Mouse (Mus musculus) heart, adult 8-10 months (tissue): ENCODE results near the gene Fos. TPM values are rescaled to one million over a fixed set of nuclear protein-coding genes. Genes with fewer than 3 reads are reported as not detected.
A peak's percentile ranks its signal among the peaks of the same experiment; 100 is the strongest.

ENCODE experiments used
- DNase-seq: peaks from one replicate; pipeline ENCODE4 v3.0.0; 2022; ENCODE audit warnings: low spot score
- total RNA-seq, 4 experiments: library from RNA; stranded (reverse); gene quantifications; 2 replicates each; pipeline ENCODE4 v1.2.4; 2022

Fos gene
- 10 to 100 TPM in 2 of 4 experiments, 1 to 10 TPM in 2; 2.4 to 26.4 (median 15.7) TPM for total RNA-seq

DNA sequence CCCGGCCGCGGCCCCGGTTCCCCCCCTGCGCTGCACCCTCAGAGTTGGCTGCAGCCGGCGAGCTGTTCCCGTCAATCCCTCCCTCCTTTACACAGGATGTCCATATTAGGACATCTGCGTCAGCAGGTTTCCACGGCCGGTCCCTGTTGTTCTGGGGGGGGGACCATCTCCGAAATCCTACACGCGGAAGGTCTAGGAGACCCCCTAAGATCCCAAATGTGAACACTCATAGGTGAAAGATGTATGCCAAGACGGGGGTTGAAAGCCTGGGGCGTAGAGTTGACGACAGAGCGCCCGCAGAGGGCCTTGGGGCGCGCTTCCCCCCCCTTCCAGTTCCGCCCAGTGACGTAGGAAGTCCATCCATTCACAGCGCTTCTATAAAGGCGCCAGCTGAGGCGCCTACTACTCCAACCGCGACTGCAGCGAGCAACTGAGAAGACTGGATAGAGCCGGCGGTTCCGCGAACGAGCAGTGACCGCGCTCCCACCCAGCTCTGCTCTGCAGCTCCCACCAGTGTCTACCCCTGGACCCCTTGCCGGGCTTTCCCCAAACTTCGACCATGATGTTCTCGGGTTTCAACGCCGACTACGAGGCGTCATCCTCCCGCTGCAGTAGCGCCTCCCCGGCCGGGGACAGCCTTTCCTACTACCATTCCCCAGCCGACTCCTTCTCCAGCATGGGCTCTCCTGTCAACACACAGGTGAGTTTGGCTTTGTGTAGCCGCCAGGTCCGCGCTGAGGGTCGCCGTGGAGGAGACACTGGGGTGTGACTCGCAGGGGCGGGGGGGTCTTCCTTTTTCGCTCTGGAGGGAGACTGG is at the start of gene Fos:
Gene Fos, plus strand, starts transcription at position 410 of the 817 bp plus-strand sequence.
- DNase-seq, result peak; percentile 92

DNA sequence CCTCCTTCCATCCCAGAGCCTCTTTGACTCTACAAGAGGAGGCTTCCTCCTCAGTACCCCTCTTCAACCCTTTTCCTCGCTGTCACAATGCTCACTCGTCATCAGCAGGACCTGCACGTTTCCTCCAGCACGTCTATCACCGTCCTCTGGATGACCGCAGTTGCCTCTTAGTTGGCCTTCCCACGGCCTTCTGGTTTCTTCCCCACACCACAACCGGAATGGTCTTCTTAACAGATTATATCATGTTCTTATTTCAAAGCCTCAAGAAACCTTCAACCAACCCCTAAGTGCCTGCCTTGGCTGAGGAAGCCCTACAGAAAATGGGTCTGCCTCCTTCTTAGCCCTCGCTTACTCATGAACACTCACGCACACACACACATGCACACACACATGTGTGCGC is 48.0 kb upstream of the Fos start:
- no peak for DNase-seq

DNA sequence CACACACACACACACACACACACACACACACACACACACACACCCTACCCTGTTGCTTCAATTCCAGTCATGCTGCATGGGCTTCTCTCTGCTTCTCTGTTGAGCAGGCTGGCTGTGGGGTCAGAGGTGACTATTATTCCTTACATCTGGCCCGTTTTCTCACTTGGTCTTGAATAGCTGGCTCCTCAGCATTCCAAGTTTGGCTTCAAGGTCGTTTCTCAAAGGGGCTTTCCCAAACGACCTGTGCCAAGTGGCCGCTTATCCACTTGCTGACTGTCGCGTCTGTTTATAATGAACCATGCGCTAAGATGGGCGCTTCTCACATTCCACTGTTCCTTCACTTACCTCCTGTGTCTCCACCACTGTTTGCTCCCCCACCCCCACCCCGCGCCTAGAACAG is 47.6 kb upstream of the Fos start:
- no peak for DNase-seq

DNA sequence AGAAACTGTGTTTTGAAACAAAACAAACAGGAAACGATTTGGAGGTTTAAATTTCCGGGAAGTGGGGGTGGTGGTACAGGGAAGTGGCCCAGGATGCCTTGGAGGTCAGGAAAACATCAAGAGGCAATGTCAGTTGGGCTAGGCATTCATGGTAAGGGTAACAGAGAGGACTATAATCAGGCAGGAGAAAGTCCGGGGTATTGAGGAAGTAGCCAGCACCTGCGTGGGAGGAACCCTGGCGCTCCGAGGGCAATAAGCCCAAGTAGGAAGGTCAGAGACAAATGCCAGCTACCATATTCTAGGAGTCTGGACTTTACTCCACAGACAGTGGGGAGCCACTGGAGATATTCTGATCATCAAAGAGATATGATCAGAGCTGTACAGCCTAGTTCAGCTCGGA is 45.9 kb upstream of the Fos start:
- DNase-seq, result no peak

DNA sequence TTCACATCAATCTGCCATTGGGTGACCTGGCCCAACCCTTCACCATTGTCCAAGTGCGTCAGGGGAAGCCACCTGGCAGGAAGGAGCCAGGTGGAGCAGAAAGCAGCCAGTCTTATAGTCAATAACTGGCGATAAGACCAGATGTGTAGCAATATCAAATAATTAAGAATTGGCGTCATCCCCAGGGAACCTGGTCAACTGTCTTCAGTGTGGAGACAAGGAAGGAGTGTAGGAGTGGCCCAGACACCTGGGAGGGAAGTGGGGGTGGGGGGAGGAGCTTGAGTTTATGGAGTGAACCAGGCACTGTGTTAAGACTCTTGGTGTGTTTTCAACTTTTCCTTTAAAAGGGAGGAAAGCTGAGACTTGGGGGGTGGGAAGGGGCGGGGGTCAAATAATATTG is 43.7 kb upstream of the Fos start:
- no peak for DNase-seq

DNA sequence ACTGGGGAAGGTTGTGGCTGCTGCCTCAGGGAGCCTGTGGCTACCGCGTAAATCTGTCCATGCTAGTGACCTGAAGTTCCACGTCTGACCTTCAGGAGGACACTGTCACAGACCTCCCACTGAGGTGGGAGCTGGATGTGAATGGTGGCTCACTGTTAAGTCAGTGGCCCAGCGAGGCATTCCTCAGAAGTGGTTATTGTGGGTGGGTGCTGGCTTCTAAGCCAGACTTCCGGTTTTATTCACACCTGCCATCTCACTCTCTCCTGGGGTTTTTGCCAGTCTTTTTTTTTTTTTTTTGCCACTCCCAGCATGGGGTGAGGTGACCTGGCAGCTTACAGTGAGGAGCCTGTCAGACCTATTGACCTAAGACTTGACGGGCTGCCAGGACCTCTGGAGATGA is 43.3 kb upstream of the Fos start:
- no peak for DNase-seq

DNA sequence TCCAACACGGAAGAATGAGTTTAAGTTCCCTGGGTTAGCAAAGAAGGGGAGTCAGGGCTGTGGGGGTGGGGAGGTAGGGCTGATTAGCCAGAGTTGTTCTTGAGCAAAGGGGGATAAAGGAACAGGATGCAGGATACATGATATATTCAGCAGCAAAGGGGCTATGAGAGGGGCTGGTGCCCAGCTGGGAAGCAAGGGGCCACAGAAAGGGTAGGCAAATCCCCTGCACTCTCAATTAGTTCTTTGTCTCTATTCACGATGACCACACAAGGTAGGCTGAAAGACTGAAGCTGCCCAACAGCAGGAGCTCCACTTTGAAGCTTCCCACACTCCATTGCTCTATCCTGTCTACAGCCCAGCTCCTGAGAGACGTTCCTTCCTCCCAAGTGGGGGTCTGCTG is 39.8 kb upstream of the Fos start:
- DNase-seq, result no peak

DNA sequence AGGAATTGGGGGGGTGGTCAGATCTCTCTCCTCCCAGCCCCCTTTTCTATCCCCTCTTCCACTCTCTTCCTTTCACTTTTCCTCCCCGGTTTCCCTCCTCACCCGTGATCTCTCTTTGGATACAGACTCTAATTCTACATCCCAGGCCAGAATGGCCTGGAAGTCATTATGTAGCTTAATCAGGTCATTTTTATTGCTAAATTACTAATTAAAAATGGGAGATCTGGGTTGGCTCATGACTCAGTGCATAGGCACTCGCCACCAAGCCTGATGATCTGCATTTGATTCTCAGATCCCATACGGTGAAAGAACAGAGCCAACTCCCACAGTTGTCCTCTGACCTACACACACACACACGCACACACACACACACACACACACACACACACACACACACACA is 39.2 kb upstream of the Fos start:
- DNase-seq, result no peak

DNA sequence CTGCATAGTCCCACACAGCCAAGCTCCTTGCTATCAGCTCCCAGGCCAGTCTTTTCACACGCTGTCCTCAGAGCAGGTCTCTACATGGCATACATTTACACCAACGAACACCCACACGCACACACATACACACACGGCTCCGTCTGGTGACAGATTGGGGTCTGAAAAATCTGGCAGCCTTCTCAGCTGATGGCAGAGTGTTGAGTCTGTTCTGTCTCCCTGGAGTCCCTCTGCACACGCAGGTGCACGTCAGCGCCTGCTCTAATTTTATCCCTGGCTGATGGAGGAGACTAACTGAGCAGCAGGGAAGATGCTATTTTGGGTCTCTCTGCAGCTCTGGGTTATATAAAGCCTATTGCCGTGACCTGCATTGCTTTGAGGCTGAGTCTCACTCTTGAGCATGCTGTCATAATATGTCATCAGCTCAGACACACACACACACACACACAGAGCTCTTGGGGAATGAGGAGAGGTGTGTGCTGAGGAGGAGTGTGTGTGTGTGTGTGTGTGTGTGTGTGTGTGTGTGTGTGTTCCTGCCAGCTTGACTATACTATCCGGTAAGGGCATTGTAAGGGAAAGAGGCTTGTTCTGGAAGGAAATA is 37.6 kb upstream of the Fos start:
- DNase-seq, result peak; percentile 70

DNA sequence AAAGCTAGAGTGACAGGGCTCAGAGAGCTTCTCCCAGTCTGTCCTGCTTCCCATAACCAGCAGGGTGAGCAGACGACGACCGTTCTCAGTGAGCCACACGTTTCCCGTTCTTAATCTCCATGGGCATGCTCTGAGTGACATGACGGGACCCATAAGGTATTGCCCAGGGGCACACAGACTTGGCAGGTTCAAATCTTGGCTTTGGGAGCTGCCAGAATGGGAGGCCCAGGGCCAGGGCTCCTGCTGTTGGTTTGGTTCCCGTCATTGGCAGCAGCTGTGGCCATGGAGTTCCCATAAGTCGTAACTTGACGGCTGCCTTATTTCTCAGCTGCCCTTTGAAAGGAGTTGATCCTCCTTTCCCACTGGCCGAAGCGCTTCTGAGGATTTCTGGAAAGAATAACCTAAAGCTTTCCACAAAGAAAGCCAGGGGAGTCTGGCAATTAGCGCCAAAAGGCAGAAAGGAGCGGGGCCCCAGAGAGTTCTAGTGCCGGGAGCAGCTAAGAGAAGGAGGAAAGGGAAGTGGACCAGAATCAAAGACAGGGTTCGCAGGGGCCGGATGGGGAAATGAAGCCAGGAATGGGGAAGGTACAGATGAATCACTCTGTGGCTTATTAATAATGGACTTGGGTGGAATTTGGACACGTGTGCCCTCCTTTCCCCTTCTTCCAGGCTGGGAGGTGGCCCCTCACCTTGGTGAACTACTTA is 36.4 kb upstream of the Fos start:
- peak; percentile 56 for DNase-seq

DNA sequence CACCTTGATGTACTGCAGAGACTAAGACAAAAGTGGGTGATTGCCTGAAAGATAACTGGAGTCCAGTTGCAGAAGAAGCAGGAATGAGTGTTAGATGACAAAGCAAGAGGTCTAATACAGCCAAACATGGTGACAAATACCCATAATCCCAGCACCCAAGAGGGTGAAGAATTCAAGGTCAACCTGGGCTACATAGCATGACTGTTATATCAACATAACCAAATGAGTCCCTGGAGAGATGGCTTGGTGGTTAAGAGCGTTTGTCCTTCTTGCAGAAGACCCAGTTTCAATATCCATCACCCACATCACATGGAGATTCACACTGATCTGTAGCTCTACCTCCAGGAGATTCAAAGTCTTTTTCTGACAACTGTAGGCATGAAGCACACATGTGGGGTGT is 30.2 kb upstream of the Fos start:
- DNase-seq, result no peak

DNA sequence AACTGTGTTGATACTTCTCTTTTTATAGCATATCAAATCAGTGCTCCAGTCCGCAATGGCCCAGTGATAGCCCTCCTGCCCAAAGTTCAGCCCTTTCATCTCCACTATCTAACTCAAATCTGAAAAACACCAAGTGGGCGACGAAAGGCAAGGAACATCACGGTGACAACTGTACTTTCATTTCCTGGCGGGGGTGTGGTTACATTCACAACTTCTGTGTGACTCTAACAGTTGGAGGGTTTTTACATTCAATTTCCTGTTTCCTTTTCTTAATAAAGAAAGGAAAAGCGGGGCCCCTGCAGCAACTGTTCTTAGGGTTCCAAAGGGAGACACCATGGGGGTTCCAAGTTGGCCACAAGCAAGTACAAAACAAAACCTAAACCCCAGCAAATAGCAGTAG is 29.0 kb upstream of the Fos start:
- no peak for DNase-seq

DNA sequence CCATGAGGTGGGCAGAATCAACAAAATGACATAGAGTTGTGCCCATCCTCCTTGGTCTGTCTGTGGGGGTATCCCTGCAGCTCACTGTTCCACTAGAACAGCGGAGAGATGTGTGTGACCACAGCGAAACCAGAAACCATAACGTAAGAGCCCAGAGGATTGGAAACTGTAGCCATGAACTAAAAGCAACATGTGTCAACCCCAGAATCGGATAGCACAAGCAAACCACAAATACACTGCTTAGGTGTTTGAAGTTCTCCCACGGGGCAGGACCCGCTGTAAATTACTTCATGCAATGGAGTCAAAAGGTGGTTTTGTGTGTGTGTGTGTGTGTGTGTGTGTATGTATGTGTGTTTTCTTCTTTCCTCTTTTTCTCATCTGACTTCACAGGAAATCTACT is 26.7 kb upstream of the Fos start:
- DNase-seq, result no peak

DNA sequence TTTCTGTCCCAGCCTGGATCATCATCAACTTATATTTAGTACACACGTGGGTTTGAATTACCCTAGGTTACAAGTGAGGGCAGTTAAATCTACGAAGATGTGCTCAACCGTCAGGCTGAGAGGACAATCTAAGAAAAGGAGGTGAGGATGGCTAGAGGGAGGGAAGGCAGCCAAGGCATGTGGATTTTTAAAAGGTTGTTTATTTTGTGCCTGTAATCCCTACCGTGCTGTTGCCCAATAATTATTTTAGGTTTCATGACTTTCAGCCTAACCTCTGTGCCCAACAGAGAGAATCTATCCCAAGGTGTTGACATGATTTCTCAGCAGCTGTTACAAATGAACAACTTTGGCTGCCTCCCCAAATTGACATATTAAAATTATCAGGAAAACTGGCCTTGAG is 26.2 kb upstream of the Fos start:
- DNase-seq, result no peak

DNA sequence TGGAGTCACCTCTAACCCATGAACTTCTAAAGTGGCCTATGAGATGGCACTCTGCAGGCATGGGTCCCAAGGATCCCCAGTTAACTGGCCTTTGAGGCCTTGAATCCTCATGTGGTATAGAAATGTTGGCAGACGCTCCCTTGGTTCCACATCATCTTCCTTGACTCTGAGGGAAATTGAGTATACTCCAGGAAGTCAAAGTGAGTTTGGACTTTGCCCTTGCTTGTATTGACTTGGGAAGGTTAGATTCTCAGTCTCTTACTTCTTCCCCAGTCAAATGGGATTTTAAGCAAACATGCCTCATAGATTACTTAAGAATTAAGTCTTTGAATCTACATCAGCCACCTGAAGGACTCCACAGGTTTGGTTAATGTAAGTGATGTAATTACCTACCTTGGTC is 24.2 kb upstream of the Fos start:
- DNase-seq, result no peak

DNA sequence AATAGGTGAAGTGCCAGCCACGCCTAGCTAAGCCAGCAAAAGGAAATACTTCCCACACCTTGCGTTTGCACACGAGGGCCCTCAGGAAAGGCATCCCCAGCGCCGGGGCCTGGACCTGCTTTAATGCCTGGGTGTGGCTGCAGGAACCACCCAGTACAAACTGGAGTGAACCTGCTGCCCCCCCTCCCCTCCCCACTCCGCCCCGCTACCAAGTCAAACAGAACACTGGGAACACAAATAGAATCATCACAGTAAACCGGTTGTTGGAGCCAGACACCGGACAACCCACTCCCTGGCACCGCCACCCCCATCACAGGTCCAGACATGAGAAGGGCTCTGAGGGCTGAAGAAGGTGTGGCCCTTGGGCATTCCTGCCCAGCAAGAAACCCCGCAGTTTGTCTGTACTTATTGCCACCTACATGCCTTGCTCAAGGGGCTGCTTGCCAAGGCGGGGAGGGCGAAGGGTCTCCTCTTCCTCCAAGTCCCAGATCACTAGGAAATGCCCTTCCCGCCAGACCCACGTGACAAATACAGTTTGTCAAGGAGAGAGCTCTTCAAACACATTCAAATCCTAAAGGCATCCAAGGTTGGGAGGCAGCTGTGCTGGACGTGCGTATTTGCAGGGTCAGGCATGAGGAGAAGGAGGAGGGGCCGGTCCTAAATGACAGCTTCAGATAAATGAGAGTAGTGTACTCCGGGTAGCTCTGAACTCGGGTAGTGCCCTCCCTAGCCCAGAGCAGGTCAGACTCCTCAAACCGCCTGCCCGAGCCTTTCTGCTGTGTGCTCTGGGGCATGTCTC is 21.8 kb upstream of the Fos start:
- DNase-seq, result no peak

DNA sequence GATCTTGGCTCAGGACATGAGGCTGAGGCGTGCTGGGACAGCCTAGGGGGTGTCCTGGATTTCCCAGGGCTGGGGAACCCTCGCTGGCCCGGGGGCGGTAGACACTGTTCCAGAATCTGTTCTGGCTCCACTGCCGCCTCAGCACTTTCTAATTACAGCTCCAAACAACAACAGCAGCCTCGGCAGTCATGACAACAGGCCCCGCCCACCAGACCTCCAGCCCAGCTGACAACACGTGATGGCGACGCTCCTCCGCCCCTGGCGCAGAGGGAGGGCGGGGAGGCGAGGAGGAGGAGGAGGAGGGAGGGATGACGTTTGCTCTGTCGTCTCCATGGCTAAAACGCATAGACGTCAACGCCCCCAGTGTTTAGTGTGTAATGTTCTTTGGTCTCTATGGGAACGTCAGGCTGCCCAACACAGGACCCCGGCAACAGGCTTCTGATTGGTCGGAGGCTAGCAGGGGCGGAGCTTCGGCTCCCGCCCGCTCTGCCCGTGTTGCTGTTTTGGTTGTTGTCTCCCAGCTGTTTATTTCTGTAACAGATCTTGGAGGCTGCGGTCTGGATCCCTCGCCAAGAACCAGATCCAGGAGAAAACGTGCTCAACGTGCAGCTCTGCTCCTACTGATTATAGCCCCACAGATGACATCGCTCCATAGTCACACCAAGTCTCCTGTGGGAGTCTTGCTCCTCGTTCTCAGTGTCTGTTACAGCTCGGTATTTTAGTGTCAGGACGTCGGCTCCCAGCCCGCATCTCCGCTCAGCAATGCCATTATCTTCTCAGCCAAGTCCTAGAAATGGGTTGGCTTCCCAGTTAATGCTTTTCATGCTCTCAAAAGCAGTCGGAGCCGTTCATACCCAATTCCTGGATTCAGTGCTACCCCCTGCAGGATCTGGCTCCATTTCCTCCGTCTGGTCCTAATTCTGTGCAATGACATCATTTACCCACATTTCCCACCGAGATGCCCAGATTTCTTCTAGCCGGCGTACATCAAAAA is 18.3 kb upstream of the Fos start:
- peak; percentile 98 for DNase-seq

DNA sequence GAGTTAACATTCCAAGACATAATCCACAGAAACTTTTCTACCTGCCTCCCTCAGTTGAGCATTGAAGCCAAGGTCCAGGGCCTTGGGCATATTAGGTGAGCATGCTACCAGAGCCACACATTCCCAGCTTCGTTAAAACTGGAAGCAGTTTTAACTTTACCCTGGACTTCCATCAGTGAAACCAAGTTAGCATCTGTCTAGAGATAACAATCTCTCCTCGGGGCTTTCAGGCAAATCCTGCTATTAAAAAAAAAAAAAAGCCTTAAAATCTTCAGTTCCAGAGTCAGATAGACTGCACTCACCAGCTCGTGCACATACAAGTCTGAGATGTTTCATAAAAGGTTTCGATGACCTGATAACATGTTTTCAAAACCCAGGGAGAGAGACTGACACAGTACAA is 17.4 kb upstream of the Fos start:
- no peak for DNase-seq

DNA sequence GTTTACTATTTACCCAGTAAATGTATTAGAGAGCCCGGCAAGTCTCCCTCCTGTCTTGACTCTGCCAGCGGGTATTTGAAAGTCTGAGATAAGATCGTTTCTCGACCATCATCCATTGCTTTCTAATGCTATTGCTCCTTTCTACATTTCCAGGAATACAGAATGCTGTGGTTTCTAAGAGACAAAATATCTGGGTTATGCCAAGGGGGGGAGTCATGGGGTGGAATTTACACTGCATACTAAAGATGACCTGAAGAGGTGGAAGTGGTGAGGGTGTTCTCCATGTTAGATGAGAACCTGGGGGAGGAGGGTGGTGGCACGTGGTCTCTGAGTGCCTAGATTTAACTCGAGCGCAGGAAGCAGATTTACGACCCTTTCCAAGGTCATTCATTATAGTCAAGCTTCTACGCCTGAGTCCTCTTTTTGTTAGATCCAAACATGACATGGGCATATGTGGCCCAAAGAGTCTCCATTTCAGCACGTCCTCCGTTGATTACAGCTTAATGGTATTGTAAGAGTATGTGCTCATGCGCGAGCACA is 16.7 kb upstream of the Fos start:
- no peak for DNase-seq

DNA sequence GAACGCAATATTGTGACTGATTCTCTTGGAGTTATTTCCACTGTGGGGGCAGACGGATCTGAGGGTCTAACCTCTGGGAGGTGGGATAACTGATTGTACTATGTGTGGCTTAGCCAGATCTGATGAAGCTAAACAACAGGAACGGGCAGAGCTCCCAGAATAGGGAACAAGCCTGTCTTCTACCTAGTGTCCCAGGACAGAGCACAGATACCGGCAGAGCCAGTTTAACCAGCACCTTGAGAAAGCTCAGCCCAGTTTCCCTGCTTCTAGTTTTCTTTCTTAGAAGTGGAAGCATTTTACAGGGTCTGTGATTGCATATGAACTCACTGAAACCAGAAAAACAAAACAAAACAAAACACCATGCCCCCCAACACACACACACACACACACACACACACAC is 13.9 kb upstream of the Fos start:
- DNase-seq, result no peak
